Mouse (Mus musculus) forebrain, postnatal 0 days (tissue): ENCODE measurements around the gene Zfp72. TPM values are rescaled to one million over a fixed set of nuclear protein-coding genes. Genes with fewer than 3 reads are reported as not detected.

Source experiments
- ATAC-seq: fragments of 200-750 bp; cut with Nextera tagmentation; 2 replicates; pipeline ENCODE4 v1.8.0; 2017; ENCODE audit warnings: mild to moderate bottlenecking, moderate library complexity
- DNase-seq: peaks from one replicate; pipeline ENCODE4 v3.0.0-alpha.2; 2015
- H3K27ac ChIP-seq: fragments of 300-500 bp; sonication (generic); 2 replicates; pipeline ENCODE4 v1.5.1; 2014; ENCODE audit warnings: low read depth, mild to moderate bottlenecking, antibody characterized with exemption, low read length, moderate library complexity, mixed read lengths
- H3K27me3 ChIP-seq: fragments of 300-500 bp; sonication (generic); 2 replicates; pipeline ENCODE4 v1.6.1; 2014; ENCODE audit warnings: mild to moderate bottlenecking, low read length, mixed read lengths; ENCODE audit not compliant: insufficient read depth
- H3K36me3 ChIP-seq: fragments of 300-500 bp; sonication (generic); 2 replicates; pipeline ENCODE4 v1.6.1; 2014; ENCODE audit warnings: mild to moderate bottlenecking, moderate library complexity; ENCODE audit not compliant: insufficient read depth
- H3K4me1 ChIP-seq: fragments of 300-500 bp; sonication (generic); 2 replicates; pipeline ENCODE4 v1.6.1; 2014; ENCODE audit warnings: antibody characterized with exemption; ENCODE audit not compliant: insufficient read depth
- H3K4me2 ChIP-seq: fragments of 300-500 bp; sonication (generic); 2 replicates; pipeline ENCODE4 v1.6.1; 2014; ENCODE audit warnings: low read depth, mild to moderate bottlenecking, moderate library complexity
- H3K4me3 ChIP-seq: fragments of 300-500 bp; sonication (generic); 2 replicates; pipeline ENCODE4 v1.5.1; 2014; ENCODE audit warnings: low read depth, low read length, mixed read lengths
- H3K9ac ChIP-seq: fragments of 300-500 bp; sonication (generic); 2 replicates; pipeline ENCODE4 v1.6.1; 2014; ENCODE audit warnings: mild to moderate bottlenecking
- H3K9me3 ChIP-seq: fragments of 300-500 bp; sonication (generic); 2 replicates; pipeline ENCODE4 v1.6.1; 2016; ENCODE audit warnings: low read length
- CTCF ChIP-seq: sonication (generic); IDR thresholded peaks from 2 replicates; pipeline ENCODE4 v1.5.1; 2016; ENCODE audit warnings: antibody characterized with exemption, control low read depth, low read depth
- WGBS: fragments of 180-500 bp; shearing (Covaris S2); extraction: QIAGEN DNeasy Blood & Tissue Kit; methylation state at CpG from one replicate; pipeline ENCODE4 v1.1.7; 2014; 5-methylcytosine and 5-hydroxymethylcytosine counted together
- microRNA counts: library from miRNA; unstranded; fragments of <30 nt; microRNA quantifications from one replicate; lab custom pipeline; 2015
- microRNA-seq, 2 experiments: library from miRNA; unstranded; fragments of <30 nt; microRNA quantifications; one replicate each; pipeline ENCODE4; 2016
- polyA plus RNA-seq: library from polyadenylated mRNA; unstranded; fragments of >200 nt; fragmentation: Nextera tagmentation; extraction: Ambion mirVana; gene quantifications from 2 replicates; pipeline ENCODE4 v1.2.1, GENCODE M21; 2015
- total RNA-seq: library from RNA; depleted of rRNA; stranded (reverse); fragments of >200 nt; gene quantifications from 2 replicates; pipeline ENCODE4 v1.2.3, GENCODE M21; 2014; rRNA removed

The Zfp72 gene
- total and polyA plus RNA-seq, 2 experiments from 2014 or later, result 5.3 to 10.1 TPM

DNA sequence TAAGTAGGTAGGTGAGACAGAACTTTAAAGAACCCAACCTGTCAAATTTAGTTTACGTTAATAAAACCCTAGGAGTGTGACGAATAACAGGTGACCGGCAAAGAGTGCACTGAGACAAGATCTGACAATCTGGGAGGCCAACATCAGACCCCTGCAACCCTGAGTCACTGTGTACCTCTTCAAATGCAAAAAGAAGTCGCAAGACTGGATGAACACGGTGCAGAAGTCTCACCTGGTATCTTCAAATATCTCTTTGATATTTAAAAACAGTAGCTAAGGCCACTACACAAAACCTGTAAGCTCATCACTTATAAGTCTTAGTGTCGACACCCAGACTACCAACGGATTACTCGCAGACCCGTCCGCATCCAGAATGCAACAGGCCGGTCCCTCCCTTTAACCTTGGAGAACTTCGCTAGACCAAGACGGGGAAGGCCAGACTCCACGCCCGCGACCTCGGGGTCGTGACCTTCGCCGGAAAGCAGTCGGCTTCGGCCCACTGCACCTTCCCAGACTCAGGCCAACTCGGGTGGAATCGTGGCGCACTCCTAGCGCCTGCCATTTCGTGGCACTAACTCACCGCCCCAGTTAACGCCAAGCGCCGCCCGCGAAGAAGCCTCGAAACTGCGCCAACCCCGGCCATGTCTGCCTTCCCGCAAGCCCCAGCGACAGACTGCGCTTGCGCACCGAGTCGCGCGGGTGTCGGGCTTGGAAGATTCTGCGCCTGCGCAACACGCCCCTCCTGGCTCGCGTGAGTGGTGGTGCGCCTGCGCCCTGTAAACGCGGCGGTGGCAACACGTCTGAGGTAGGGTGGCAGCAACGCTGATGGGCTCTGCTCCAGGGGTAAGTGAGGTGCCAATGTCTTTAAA, 40.8 kb downstream of the Zfp72 start, which contains the start of the genes Sdha and Ccdc127:
Gene Sdha, minus strand, starts transcription at position 715 of the 869 bp plus-strand sequence.
Gene Ccdc127, plus strand, starts transcription at position 744 of the 869 bp plus-strand sequence.
- Histone ChIP-seq H3K4me2 (peak within 1 kb of the TSS; percentile 64), H3K4me3 (peak within 1 kb of the TSS; percentile 57), H3K4me1 (peaks cover 13% of the 10 kb centered on the region; the same call in 1 of the 2 replicates), H3K9me3 (no peaks in the 10 kb centered on the region), H3K9ac (peak within 1 kb of the TSS; percentile 78), H3K36me3 (peaks cover 9% of the 10 kb centered on the region; the same call in 1 of the 2 replicates), H3K27ac (peak within 1 kb of the TSS; percentile 74), H3K27me3 (no peaks in the 10 kb centered on the region)
- DNase-seq, result peak; percentile 99
- ATAC-seq, result peak; percentile 99
- no peak; the same call in none of the 2 replicates for TF ChIP-seq CTCF
- 2% methylated on average over 57 of the region's 57 CpGs for WGBS

DNA sequence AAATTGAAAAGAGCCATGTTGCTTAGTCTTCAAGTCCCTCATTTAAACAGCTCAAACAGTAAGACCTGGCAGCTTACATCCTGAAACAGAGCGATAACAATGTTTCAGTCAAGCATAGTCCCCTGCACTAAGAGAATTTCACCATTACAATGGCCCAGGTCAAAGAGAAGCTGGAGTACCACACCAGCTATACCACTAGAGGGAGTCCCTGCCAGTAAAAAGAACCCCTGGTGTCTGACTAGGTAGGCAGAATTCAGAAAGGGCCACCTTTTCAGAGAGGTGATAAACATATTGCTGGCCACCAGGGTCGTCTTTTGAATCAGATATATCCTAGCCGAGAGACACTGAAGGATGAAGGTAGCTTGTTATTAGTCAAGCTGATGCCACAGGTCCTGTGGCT, 49.6 kb downstream of the Zfp72 start:
- no peak overlapping the region for H3K4me3 ChIP-seq
- no peaks in the 10 kb centered on the region for H3K9me3 ChIP-seq
- no peaks in the 10 kb centered on the region for H3K27me3 ChIP-seq
- H3K4me1 ChIP-seq, result no peaks in the 10 kb centered on the region
- H3K4me2 ChIP-seq, result no peak overlapping the region
- peaks cover 60% of the 10 kb centered on the region for H3K36me3 ChIP-seq
- TF ChIP-seq CTCF, result peak; percentile 74
- no peak overlapping the region for H3K9ac ChIP-seq
- no peak overlapping the region for H3K27ac ChIP-seq
- 47% methylated on average over 3 of the region's 3 CpGs for WGBS
- peak; percentile 74 for ATAC-seq
- DNase-seq, result peak; percentile 42

DNA sequence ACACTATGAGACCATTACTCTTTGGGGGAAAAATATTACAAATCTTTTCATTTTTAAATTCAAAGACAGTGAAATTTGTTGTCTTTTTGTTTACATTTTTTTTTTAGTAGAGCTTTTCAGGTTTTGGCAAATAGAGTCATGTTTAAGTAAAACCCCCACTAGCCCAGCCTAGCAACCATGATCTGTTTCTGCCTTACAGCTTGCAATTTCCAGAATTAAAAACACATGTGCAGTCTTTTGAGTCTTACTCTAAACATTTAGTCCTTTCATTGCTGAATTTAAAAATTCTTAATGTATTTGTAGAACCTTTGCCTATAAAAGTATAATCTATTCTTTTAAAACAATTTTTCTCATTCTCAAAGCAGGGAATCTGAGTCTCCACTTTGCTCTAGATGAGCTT, 61.3 kb downstream of the Zfp72 start:
- Histone ChIP-seq H3K27ac (no peak overlapping the region), H3K9me3 (no peaks in the 10 kb centered on the region), H3K4me2 (no peak overlapping the region), H3K27me3 (no peaks in the 10 kb centered on the region), H3K4me3 (no peak overlapping the region), H3K36me3 (peaks cover 64% of the 10 kb centered on the region), H3K9ac (no peak overlapping the region), H3K4me1 (no peaks in the 10 kb centered on the region)
- no peak for DNase-seq
- TF ChIP-seq CTCF, result no peak
- no peak for ATAC-seq

MicroRNA genes within 50 kb of the gene (microRNA counts, 519-probe panel; counts per million panel counts)
- microRNA mmu-miR-692 (lab: Ali Mortazavi, UCI), result not detected

Small RNA genes lying within 50 kb of the gene (microRNA-seq; reads per million reads assigned to microRNA genes)
- gene Mir692-3, result 0 reads per million in 2 experiments

Other genes starting within 250 kb of the Zfp72 start
- 87.0 and 88.5 TPM in 2 replicates for gene Exoc3, start 182.1 kb downstream of the Zfp72 start, total RNA-seq
- gene Exoc3, start 182.1 kb downstream of the Zfp72 start, polyA plus RNA-seq, result 88.1 and 98.5 TPM in 2 replicates
- 2.1 and 2.9 TPM in 2 replicates for gene Ahrr, start 98.5 kb downstream of the Zfp72 start, total RNA-seq
- 0.64 and 0.80 TPM in 2 replicates for gene Ahrr, start 98.5 kb downstream of the Zfp72 start, polyA plus RNA-seq
- 97.7 and 127 TPM in 2 replicates for gene Pdcd6, start 73.3 kb downstream of the Zfp72 start, total RNA-seq
- 143 TPM in 2 replicates for gene Pdcd6, start 73.3 kb downstream of the Zfp72 start, polyA plus RNA-seq
- gene Sdha, start 40.6 kb downstream of the Zfp72 start, total RNA-seq, result 91.5 and 166 TPM in 2 replicates
- gene Sdha, start 40.6 kb downstream of the Zfp72 start, polyA plus RNA-seq, result 157 and 179 TPM in 2 replicates
- 22.2 and 34.2 TPM in 2 replicates for gene Ccdc127, start 40.5 kb downstream of the Zfp72 start, total RNA-seq
- 35.1 and 39.8 TPM in 2 replicates for gene Ccdc127, start 40.5 kb downstream of the Zfp72 start, polyA plus RNA-seq
- not detected in 2 replicates for gene Lrrc14b, start 26.8 kb downstream of the Zfp72 start, total RNA-seq
- not detected in 2 replicates for gene Lrrc14b, start 26.8 kb downstream of the Zfp72 start, polyA plus RNA-seq
- 68.3 and 93.6 TPM in 2 replicates for gene Ftl1-ps1, start 8.9 kb upstream of the Zfp72 start, total RNA-seq
- gene Ftl1-ps1, start 8.9 kb upstream of the Zfp72 start, polyA plus RNA-seq, result 92.1 and 112 TPM in 2 replicates
- 7.0 and 13.5 TPM in 2 replicates for gene Zfp825, start 103.2 kb upstream of the Zfp72 start, total RNA-seq
- 7.8 and 10.8 TPM in 2 replicates for gene Zfp825, start 103.2 kb upstream of the Zfp72 start, polyA plus RNA-seq
- 6.0 and 6.2 TPM in 2 replicates for gene Erap1, start 248.7 kb upstream of the Zfp72 start, total RNA-seq
- 3.9 and 5.6 TPM in 2 replicates for gene Erap1, start 248.7 kb upstream of the Zfp72 start, polyA plus RNA-seq